Mouse (Mus musculus): ENCODE measurements around the gene Igf2bp3. TPM values are rescaled to one million over a fixed set of nuclear protein-coding genes. Genes with fewer than 3 reads are reported as not detected.
A peak's percentile ranks its signal among the peaks of the same experiment; 100 is the strongest.

Igf2bp3 gene
- polyA plus RNA-seq, 1 experiment from 2014 or later = 94.0 TPM

DNA sequence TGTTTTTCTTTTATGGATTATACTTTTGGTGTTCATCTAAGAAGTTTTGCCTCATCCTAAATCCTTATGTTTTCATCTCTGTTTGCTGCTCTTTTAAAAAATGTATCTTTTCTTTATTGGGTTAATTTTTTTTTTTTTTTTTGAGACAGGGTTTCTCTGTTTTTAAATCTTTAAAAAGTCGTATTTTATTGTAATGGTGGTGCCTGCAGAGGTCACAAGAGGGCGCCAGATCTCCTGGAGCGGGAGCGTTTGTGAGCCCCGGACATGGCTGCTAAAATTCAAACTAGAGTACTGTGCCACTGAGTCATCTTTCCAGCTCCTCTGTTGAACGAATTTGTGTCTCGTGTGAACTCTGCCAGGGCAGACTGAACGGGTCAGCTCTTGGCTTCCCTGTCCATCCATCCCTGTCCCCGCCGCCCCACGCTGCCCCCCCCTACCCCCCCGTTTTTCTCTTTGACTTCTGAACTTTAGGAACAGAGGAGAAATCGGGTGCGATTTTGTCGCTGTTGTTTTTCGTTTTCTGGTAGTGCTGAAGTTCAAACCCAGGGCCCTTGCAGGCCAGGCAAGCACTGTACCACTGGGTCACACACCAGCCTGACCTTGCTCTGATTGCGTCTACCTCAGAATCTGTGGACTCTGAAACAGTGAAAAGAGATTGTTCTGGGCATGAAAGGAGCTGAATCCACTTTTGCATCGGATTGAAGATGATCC, 175.1 kb downstream of the Igf2bp3 start:
- H3K27ac ChIP-seq = no peak overlapping the region

DNA sequence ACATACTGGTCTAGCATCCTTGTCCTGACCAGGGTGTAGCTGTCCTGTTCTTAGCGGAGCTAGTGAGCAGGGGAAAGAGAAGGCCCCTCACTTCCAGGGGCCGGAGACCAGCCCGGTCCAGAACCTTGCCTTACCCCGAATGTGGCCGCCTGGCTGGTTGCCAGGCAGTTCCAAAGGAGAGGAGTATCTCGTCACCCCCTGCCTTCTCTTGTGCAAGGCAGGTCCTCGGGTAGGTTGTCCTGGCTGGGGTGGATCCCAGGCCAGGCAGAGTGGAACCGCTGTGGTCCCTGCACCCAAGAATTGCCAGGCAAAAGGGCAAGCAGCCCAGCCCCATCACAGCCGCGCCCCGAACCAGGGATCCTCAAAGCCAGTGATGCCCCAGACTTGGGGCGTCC, 177.5 kb downstream of the Igf2bp3 start:
- Histone ChIP-seq H3K9me3 (no peaks in the 10 kb centered on the region), H3K4me2 (replicated peaks) (no peak overlapping the region), H3K27ac (no peak overlapping the region), H3K4me3 (no peak overlapping the region), H3K36me3 (no peaks in the 10 kb centered on the region), H3K27me3 (replicated peaks) (peaks cover 5% of the 10 kb centered on the region; the same call in 1 of the 2 replicates), H3K9ac (no peak overlapping the region), H3K4me1 (peaks cover 4% of the 10 kb centered on the region; the same call in 1 of the 2 replicates)
- no peak for ATAC-seq (ENCODE audit: low FRiP score, low read depth)
- 68% methylated on average over 12 of the region's 12 CpGs for WGBS

More for the DNA sequence above, 175.1 kb downstream of the Igf2bp3 start:
- Histone ChIP-seq H3K27me3 (replicated peaks) (peaks cover 5% of the 10 kb centered on the region; the same call in 1 of the 2 replicates), H3K9me3 (no peaks in the 10 kb centered on the region), H3K4me1 (peaks cover 4% of the 10 kb centered on the region; the same call in 1 of the 2 replicates), H3K4me3 (peak overlapping the region; percentile 22; the same call in 1 of the 2 replicates), H3K9ac (0 out of 2 replicates have a peak overlapping the region, but pooled peaks have one; percentile 38), H3K36me3 (no peaks in the 10 kb centered on the region), H3K4me2 (replicated peaks) (peak overlapping the region; percentile 54)
- 17% methylated on average over 18 of the region's 18 CpGs for whole genome bisulfite sequencing
- ATAC-seq (ENCODE audit: low FRiP score, low read depth) = no peak

DNA sequence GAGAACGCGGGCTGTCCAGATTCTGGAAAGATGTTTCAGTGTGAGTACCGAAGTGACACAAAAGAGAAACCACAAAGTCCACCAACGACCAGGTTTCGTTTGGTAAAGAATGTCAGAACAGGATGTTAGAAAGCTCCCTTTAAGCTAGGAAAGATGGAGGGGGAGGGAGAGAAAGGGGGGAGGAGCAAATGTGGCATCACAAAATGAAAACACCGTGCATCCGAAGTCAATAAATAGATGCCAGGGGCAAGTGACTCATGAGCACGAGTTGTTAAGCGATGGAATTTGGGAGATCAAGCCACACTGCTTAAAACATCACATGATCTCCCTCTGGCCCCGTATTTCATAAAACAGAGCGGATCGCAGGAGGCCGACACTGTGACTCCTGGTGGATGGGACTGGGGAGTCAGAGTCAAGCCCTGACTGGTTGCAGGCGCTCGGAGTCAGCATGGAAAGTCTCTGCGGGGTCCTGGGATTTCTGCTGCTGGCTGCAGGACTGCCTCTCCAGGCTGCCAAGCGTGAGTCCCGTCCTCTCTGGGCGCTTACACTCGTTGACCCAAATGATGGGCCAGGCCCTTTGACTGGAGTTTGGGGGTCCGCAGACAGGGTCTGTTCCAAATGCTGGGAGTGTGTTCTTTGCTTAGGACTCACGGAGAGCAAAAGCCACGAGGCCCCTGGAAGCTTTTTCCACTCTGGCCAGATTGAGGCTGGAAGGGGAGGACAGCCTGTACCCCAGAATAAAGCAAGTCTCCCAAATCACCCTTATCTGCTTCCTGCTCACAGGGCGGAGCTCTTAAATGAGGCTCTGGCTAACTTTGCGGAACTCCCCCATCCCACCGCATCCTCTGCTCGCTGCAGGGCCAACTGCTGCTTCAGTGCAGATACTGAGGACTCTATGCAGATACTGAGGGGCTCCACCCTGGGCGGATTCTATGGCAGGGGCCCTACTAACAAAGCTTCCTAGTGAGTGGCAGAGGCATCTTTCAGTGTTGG, 178.2 kb downstream of the Igf2bp3 start, which contains the start of gene Gpnmb:
Gene Gpnmb (plus strand): TSS at position 272 of the 993 bp plus-strand sequence.
- H3K4me2 ChIP-seq (replicated peaks) = peak within 1 kb of the TSS; percentile 25; the same call in 1 of the 2 replicates
- H3K36me3 ChIP-seq = no peaks in the 10 kb centered on the region

More for the DNA sequence above, 178.2 kb downstream of the Igf2bp3 start, which contains the start of gene Gpnmb:
- H3K4me1 ChIP-seq = peaks cover 4% of the 10 kb centered on the region; the same call in 1 of the 2 replicates
- H3K4me3 ChIP-seq = no peak within 1 kb of the TSS
- peaks cover 5% of the 10 kb centered on the region; the same call in 1 of the 2 replicates for H3K27me3 ChIP-seq (replicated peaks)
- 46% methylated on average over 28 of the region's 28 CpGs for WGBS
- no peak for ATAC-seq (ENCODE audit: low FRiP score, low read depth)
- no peaks in the 10 kb centered on the region for H3K9me3 ChIP-seq
- no peak within 1 kb of the TSS for H3K9ac ChIP-seq
- no peak within 1 kb of the TSS for H3K27ac ChIP-seq

Other genes starting within 250 kb of the Igf2bp3 start
- gene Doxl2, start 240.0 kb downstream of the Igf2bp3 start, polyA plus RNA-seq (2016; fragmentation: Nextera tagmentation; extraction: Ambion mirVana) = not detected in 2 replicates
- not detected in 2 replicates for gene Svs1, start 228.1 kb downstream of the Igf2bp3 start, polyA plus RNA-seq (2016; fragmentation: Nextera tagmentation; extraction: Ambion mirVana)
- 0.89 and 0.95 TPM in 2 replicates for gene Gpnmb, start 178.4 kb downstream of the Igf2bp3 start, polyA plus RNA-seq (2016; fragmentation: Nextera tagmentation; extraction: Ambion mirVana)
- gene Malsu1, start 141.2 kb downstream of the Igf2bp3 start, polyA plus RNA-seq (2016; fragmentation: Nextera tagmentation; extraction: Ambion mirVana) = 64.3 and 64.7 TPM in 2 replicates
- 152 and 166 TPM in 2 replicates for gene Tra2a, start 49.1 kb upstream of the Igf2bp3 start, polyA plus RNA-seq (2016; fragmentation: Nextera tagmentation; extraction: Ambion mirVana)
- gene Ccdc126, start 104.3 kb upstream of the Igf2bp3 start, polyA plus RNA-seq (2016; fragmentation: Nextera tagmentation; extraction: Ambion mirVana) = 6.5 and 7.0 TPM in 2 replicates
- gene Fam221a, start 152.8 kb upstream of the Igf2bp3 start, polyA plus RNA-seq (2016; fragmentation: Nextera tagmentation; extraction: Ambion mirVana) = 4.2 and 4.4 TPM in 2 replicates
- not detected in 2 replicates for gene Stk31, start 180.6 kb upstream of the Igf2bp3 start, polyA plus RNA-seq (2016; fragmentation: Nextera tagmentation; extraction: Ambion mirVana)

Measured in neural tube, embryonic 12.5 days (tissue).